Mouse (Mus musculus) embryonic facial prominence, embryonic 15.5 days (tissue): Measurements from ENCODE around the gene Grn. TPM values are rescaled to one million over a fixed set of nuclear protein-coding genes. Genes with fewer than 3 reads are reported as not detected.

Experiments used
- microRNA-seq: library from miRNA; unstranded; fragments of <30 nt; microRNA quantifications from one replicate; pipeline ENCODE4, GENCODE M21; 2016; ENCODE audit warnings: borderline number of aligned reads
- polyA plus RNA-seq: library from polyadenylated mRNA; unstranded; fragments of >200 nt; fragmentation: Nextera tagmentation; extraction: Ambion mirVana; gene quantifications from 2 replicates; pipeline ENCODE4 v1.2.1, GENCODE M21; 2015

Grn gene
- polyA plus RNA-seq, 1 experiment from 2014 or later: 199 TPM

Small RNA genes lying within 50 kb of the gene (microRNA-seq; reads per million reads assigned to microRNA genes)
- not detected for gene Mir6930

Other genes with a start within 250 kb of the Grn start
- 113 and 128 TPM in 2 replicates for gene Lsm12, start 245.0 kb upstream of the Grn start, polyA plus RNA-seq
- gene G6pc3, start 240.7 kb upstream of the Grn start, polyA plus RNA-seq: 29.8 and 31.7 TPM in 2 replicates
- gene Hdac5, start 200.1 kb upstream of the Grn start, polyA plus RNA-seq: 105 and 106 TPM in 2 replicates
- gene BC030867, start 181.4 kb upstream of the Grn start, polyA plus RNA-seq: 13.6 and 16.0 TPM in 2 replicates
- gene Asb16, start 161.6 kb upstream of the Grn start, polyA plus RNA-seq: 0.12 and 0.26 TPM in 2 replicates
- 58.3 and 59.5 TPM in 2 replicates for gene Tmub2, start 145.4 kb upstream of the Grn start, polyA plus RNA-seq
- 18.4 and 20.0 TPM in 2 replicates for gene Atxn7l3, start 133.7 kb upstream of the Grn start, polyA plus RNA-seq
- gene Ubtf, start 110.6 kb upstream of the Grn start, polyA plus RNA-seq: 86.6 and 87.3 TPM in 2 replicates
- 5.0 and 5.2 TPM in 2 replicates for gene Slc4a1, start 64.1 kb upstream of the Grn start, polyA plus RNA-seq
- gene Rundc3a, start 36.9 kb upstream of the Grn start, polyA plus RNA-seq: 7.5 and 8.3 TPM in 2 replicates
- gene Slc25a39, start 22.4 kb upstream of the Grn start, polyA plus RNA-seq: 197 and 199 TPM in 2 replicates
- gene Fam171a2, start 17.4 kb downstream of the Grn start, polyA plus RNA-seq: 8.5 and 9.7 TPM in 2 replicates
- 9.1 and 9.5 TPM in 2 replicates for gene Itga2b, start 39.8 kb downstream of the Grn start, polyA plus RNA-seq
- 56.2 and 59.1 TPM in 2 replicates for gene Gpatch8, start 126.1 kb downstream of the Grn start, polyA plus RNA-seq
- gene Gm11627, start 149.1 kb downstream of the Grn start, polyA plus RNA-seq: 11.1 and 12.0 TPM in 2 replicates
- gene Fzd2, start 174.1 kb downstream of the Grn start, polyA plus RNA-seq: 45.8 and 47.6 TPM in 2 replicates
- 0.58 and 0.80 TPM in 2 replicates for gene Meioc, start 233.4 kb downstream of the Grn start, polyA plus RNA-seq